Mouse (Mus musculus) layer of hippocampus, adult 18-20 months (tissue): ENCODE results near the gene Traf2. TPM values are rescaled to one million over a fixed set of nuclear protein-coding genes. Genes with fewer than 3 reads are reported as not detected.

Source experiments
- DNase-seq, 2 experiments: peaks; one replicate each; pipeline ENCODE4 v3.0.0; 2022; ENCODE audit warnings: low spot score in 2 of 2
- total RNA-seq, 2 experiments: library from RNA; stranded (reverse); gene quantifications; 2 replicates each; pipeline ENCODE4 v1.2.3; 2021

The Traf2 gene
- total RNA-seq, 2 experiments from 2014 or later, result 10.9 to 12.0 TPM

DNA sequence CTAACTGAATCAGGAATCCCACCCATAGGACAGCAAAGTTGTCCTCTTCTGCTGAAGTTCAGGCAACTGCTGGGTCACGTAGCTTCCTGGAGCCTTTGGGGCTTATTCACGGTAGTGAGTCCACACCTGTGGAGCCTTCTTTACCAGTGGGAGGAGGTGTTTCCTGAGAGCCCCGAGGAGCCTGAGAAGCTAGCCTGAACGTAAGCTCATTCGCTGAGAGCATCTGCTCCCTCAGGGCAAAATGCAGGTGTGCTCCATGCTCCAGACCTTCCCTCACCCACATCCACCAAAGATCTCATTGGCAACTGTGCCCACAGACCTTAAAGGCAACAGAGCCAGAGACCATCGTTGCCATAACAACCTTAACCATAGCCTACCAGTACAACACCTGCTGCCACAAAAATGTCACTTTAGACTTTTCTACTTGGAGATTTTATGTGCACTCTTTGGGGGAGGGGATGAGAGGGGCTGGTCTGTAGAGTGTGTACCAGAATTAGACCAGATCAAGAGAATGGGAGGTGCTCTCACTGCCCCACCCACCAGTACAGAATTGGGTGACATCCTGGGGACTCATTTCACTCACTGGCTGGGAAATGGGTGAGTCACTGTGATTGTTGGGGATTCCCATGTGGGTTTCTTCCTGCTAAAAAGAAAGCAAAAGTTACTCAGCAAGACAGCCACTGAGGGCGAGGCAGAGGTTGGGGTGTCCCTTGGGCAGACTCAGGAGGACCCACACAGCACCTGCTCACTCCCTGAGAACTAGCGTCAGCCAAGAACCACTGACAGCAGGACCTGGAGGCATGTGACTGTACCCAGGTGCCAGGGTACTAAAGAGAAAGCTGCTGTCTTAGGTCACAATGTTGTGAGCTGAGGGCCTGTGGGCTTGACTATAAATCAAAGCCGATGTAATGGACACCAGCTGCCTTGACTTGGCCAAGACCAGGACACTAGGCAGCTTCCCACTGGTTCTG is 2.6 kb upstream of the Traf2 start:
- DNase-seq, result no peak

DNA sequence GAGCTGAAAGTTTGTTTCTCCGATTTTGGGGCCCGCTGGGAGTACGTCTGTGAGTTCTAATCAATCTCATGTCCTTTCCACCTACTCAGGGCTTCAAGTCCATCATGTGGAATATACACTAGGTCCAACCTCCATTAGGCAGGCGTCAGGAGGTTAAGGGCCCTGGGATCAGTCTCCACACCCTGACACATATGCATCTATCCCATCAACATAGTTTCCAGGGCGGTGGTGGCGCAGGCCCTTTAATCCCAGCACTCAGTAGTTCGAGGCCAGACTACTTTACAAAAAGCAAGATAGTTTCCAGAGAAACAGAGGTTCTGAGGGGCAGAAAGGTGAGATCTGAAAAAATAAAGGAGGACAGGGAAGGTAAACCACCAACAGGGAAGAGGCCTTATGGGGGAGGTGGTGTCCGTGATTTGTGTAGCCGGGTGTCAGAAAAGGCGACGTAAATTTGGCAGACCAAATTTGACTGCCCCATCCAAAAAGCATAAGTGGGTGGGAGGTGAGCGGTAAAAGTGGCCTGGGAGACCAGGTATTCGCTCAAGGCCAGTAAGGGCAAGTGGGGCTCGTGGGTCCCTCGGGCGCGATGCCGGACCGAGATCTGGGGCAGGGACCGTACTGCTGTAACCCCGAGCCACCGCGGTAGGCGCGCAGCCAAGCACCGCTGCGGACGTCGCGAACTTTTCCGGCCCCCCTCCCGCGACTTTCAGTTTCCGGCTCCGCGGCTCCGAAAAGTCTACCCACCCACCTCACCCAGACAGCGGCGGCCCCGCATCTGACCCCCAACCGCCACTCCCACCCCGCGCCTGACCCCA is 537 bp downstream of the Traf2 start:
- no peak for DNase-seq

DNA sequence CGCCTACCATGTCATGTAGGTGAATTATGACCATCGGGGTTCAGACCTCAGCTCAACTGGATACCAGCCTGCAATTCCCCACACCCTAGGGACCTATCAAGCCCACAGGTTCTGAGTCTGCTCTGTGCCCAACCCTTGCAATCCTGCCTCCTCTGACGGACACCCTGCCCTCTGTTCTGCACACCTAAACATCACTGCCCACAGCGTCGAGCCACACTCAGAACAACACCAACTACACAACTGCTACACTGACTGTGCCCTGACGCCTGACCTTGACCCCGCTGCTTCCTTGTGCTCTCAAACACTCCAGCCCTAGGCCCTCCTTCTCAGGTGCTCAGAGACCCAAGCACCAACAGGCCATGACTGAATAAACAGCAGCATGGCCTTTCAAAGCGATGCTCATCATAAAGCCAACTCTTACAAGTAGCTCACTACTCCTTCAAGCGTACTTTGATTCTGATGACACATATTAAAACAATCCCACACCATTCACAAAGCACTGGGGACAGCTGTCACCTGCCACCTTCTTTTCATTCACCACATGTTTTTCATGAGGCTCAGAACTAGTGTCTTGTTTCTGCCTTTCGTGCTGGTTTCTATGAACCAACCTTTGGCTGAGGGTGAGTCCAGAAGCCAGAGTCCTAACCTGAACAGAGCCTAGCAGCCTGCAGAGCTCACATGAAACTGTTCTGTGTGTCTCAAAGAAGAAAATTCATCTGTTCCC is 4.9 kb downstream of the Traf2 start:
- no peak for DNase-seq

DNA sequence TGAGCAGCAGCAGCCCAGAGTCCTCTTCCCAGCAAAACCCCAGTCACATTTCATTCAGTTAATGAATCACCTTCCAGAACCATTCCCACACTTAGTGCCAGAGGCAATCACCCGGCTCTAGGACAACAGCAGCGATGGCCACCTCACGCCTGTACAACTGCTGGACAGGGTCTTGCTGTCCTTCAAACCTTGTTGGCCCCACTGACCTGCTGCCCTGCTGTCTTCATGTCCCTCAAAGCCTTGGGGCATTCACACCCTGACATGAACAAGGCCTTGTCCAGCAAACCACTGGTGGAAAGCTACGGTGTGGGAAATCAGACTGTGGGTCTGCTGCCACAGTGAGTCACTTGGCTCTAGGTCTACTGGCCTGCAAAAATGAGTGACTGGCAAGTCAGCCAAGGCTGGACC is 6.2 kb downstream of the Traf2 start:
- no peak for DNase-seq

GRCm38 (mm10) chr2:25536531-25536930 is 10.2 kb downstream of the Traf2 start:
- no peak for DNase-seq

DNA sequence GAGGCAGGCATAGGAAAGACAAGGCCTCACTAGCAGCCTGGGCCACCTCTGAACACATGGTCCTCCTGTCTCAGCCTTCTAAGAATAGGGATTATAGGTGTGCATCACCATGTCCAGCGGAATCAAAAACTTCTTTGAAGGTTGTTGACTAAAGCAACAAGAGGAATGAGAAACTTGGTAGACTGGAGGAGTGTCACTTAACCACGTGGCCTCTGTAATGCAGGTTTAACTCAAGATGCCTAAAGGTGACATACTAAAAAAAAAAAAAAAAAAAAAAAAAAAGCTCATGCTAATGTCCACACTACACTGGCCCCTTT is 11.9 kb downstream of the Traf2 start:
- no peak for DNase-seq

DNA sequence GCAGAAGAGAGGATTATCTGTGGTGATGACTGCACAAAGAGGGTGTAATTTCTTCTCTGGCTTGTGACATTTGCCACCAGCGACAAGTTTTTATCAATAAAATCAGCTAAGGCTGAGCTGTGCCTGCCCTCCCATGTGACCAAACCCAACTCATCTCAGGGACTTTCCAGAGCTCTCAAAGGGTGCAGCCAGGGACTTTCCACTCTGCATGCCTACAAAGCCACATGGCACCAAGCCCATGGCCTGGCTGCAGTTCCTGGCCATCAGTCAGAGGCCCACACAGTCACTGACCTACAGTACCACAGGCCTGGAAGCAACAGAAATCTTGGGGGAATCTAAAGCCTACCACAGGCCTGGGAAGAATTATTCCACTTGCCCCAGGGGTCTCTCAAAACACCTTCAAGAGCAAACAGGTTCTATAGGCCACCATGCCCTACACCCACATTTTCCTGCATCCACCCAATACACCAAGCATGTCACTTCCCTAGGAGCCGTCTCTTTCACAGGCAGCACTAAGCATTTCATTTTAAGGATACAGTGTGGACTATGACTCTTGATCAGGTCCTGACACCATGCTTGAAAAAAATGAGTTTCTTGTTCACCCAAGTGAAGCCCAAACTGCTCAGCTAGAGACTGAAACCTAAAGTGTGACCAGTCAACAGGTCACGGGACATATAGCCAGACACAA is 12.4 kb downstream of the Traf2 start:
- DNase-seq, result peak in 1 of 2 experiments; percentile 51

GRCm38 (mm10) chr2:25533707-25534106 is 13.0 kb downstream of the Traf2 start:
- DNase-seq, result no peak

DNA sequence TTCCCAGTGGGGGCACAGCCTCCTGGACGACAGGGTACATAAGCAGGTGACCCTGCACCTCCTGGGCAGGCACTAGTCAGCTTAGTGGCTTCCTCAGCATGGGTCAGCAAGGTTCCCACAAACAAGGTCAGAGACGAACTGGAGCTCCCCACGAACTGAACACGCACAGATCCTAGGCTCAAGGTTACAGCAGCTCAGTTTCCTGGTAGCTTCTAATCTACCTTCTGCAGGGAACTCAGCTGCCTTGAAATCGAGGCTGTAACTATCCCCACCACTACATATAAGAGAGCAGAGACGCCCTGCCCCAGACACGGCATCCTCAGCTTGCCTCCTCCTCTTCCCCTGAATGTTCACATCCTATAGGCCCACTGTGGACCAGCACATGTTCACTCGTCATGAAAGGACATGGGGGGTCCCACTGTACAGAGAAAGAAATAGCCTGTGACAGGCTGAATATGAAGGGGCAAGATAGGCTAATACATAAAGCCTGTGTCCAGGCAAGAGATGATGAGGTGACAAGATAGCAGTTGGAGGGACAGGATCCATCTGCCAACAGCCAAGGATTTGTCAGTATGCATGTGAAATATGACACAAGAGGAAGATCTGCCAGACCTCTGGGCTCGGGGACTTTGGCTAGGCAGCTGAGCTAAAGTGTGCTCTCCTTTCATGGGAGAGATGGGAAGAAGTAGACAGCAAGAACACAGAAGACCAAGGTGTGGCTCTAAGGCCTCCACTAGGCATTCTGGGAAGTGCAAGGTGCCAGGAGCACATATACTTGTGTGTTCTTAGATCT is 20.0 kb downstream of the Traf2 start:
- DNase-seq, result no peak

- no peak for DNase-seq
Observed at GRCm38 (mm10) chr2:25509912-25510311, 36.8 kb downstream of the Traf2 start.

DNA sequence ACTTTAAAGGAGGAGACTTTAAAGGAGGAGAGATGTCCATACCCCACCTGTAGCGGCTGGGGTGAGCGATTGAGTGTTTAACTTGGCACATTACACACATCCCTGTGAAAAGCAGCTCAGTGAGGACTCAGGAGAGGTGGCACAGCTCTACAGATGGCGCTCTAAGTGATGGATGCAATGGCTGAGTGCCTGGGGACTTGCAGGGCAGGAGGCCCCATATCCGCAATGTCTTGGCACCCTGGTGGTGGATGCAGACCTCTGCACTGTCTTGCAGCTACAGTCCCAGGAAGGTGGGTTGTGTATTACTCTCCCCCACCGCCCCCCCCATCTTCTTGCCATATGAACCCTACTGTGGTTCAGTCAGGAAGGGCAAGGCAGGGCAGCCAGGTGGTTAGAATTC is 39.8 kb downstream of the Traf2 start:
- DNase-seq, result no peak

GRCm38 (mm10) chr2:25505860-25506259 is 40.9 kb downstream of the Traf2 start:
- no peak for DNase-seq

DNA sequence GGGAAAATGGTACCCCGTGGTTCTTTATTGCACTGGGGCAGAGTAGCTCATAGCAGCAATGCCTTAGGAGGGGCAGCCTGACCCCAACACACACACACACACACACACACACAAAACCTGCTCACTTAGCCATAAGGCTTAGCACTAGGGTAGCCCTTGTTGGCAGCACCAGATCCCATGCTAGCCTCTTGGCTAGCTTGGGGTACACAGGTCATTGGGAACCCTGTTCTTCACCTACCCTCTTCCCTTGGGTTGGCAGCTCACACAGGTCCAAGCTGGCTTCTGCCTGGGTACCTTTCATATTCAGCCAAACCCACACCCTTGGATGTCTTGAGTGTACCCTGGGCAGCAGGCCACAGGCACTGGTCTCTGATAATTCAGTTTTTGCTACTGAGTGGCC is 41.7 kb downstream of the Traf2 start:
- DNase-seq, result no peak

- no peak for DNase-seq
Observed at GRCm38 (mm10) chr2:25504538-25504937, 42.2 kb downstream of the Traf2 start.

DNA sequence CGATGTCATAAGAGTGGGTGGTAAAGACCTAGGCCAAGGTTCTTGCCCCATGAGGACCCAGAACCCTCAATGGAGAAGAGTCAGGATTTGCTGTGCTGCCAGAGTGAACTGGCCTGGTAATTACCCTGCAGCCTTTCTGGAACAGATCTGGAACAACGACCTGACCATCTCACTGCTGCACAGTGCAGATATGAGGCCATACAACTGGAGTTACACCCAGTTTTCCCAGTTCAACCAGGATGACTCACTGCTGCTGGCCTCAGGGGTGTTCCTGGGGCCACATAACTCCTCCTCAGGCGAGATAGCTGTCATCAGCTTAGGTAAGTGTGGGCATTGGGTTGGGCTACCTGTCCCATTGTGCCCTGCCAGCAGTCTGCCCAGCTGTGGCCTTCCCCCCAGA is 44.0 kb downstream of the Traf2 start:
- DNase-seq, result no peak

GRCm38 (mm10) chr2:25501593-25502486 is 44.9 kb downstream of the Traf2 start, which contains the start of gene C8g:
TSS of gene C8g (minus strand) at chr2:25501719.
- no peak for DNase-seq

DNA sequence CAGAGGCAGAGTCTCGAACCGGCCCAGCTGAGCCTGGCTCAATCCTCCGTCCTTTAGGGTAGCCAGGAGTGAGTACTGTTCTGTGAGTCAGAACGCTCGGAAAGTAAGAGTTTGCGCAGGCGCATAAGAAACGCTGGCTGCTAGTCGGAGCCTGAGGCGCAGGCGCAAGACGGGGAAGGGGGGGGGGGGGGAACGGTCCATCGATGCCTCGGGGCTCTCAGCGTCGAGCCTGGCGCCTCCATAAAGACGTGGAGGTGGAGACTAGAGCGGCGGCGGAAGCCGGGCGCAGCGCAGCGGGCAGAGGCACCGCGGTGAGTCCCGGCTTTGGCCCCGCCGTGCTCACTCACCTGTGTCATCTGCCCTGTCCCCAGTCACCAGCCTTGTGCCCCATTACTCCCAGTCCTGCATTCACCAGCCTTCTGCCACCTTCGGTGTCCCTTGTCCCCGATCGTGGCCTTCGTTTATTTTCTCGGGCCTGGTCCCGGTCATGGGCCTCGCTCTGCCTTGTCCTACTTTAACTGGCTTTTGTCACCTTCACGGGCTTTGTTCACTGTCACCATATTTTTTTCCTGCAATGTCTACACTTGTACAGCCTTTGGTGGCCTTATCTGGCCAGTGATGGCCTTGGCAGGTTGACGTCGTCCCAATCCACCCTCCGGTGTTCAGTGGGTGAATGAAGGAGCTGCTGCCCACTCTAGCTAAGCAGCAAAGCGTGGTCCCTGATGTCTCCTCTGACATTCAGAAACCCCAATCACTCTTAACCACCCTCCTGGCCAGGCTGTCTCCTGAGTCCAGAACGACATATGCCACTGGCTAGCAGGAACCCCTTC is 45.9 kb downstream of the Traf2 start, which contains the start of gene Fbxw5:
Gene Fbxw5, plus strand, starts transcription at position 175 of the 830 bp plus-strand sequence.
- DNase-seq, result peak; percentile 69 to 90

- DNase-seq, result peak in 1 of 2 experiments; percentile 26
Observed at GRCm38 (mm10) chr2:25500071-25500575, 46.6 kb downstream of the Traf2 start.
